Mouse (Mus musculus) spleen, postnatal 4 days (tissue): Measurements from ENCODE around the gene Scly.
A peak's percentile ranks its signal among the peaks of the same experiment; 100 is the strongest.

Experiments
- DNase-seq, 2 experiments: peaks; one replicate each; pipeline ENCODE4 v3.0.0; 2022; ENCODE audit warnings: low spot score in 2 of 2

Scly gene

GRCm38 (mm10) chr1:91299707-91300426 is 1.7 kb downstream of the Scly start:
- peak in 1 of 2 experiments; percentile 40 for DNase-seq

- no peak for DNase-seq
Measured at GRCm38 (mm10) chr1:91301206-91301920, 3.2 kb downstream of the Scly start.

- DNase-seq: no peak
Measured at GRCm38 (mm10) chr1:91302021-91302420, 3.9 kb downstream of the Scly start.

GRCm38 (mm10) chr1:91304621-91305020 is 6.5 kb downstream of the Scly start:
- no peak for DNase-seq

- DNase-seq: no peak
Measured at GRCm38 (mm10) chr1:91309366-91310085, 11.4 kb downstream of the Scly start.

- DNase-seq: no peak
Measured at GRCm38 (mm10) chr1:91312273-91312672, 14.1 kb downstream of the Scly start.

GRCm38 (mm10) chr1:91313251-91313650 is 15.1 kb downstream of the Scly start:
- DNase-seq: no peak

GRCm38 (mm10) chr1:91317656-91318055 is 19.5 kb downstream of the Scly start:
- no peak for DNase-seq

- peak in 1 of 2 experiments; percentile 28 for DNase-seq
Measured at GRCm38 (mm10) chr1:91321760-91322438, 23.8 kb downstream of the Scly start, which contains the start of gene Espnl. Gene Espnl (plus strand): TSS chr1:91322075.

GRCm38 (mm10) chr1:91324646-91325045 is 26.5 kb downstream of the Scly start:
- no peak for DNase-seq

- DNase-seq: no peak
Measured at GRCm38 (mm10) chr1:91325488-91326042, 27.4 kb downstream of the Scly start.

GRCm38 (mm10) chr1:91332102-91332501 is 34.0 kb downstream of the Scly start:
- DNase-seq: no peak

- DNase-seq: no peak
Measured at GRCm38 (mm10) chr1:91333582-91333981, 35.4 kb downstream of the Scly start.

- no peak for DNase-seq
Measured at GRCm38 (mm10) chr1:91337355-91337754, 39.2 kb downstream of the Scly start.

GRCm38 (mm10) chr1:91344001-91344400 is 45.9 kb downstream of the Scly start:
- no peak for DNase-seq

GRCm38 (mm10) chr1:91344921-91345685 is 47.0 kb downstream of the Scly start:
- DNase-seq: no peak

GRCm38 (mm10) chr1:91346892-91347291 is 48.8 kb downstream of the Scly start:
- peak; percentile 66 to 82 for DNase-seq

GRCm38 (mm10) chr1:91350841-91351240 is 52.7 kb downstream of the Scly start, which contains the start of gene Klhl30:
Gene Klhl30 (plus strand): TSS chr1:91351016.
- DNase-seq: no peak

GRCm38 (mm10) chr1:91351249-91351648 is 53.1 kb downstream of the Scly start:
- no peak for DNase-seq

- DNase-seq: no peak
Measured at GRCm38 (mm10) chr1:91352277-91352676, 54.1 kb downstream of the Scly start.

- DNase-seq: no peak
Measured at GRCm38 (mm10) chr1:91356105-91356504, 58.0 kb downstream of the Scly start.
